In genomic region chr13:74563483-74564330, GRCm38 (mm10) we compare ENCODE assay signal across 8 mouse cellular contexts.
DNase-seq lines count a peak whose midpoint lies in the region; ATAC-seq and TF ChIP-seq lines count a peak whose summit lies in the region.
"Not testable (repeated sequence)": the region's sequence is repeated elsewhere in the genome, so short reads cannot be mapped to it uniquely, and the experiment has no call there.

No protein-coding gene starts in this region.

- H3K4me1 ChIP-seq in forebrain, embryonic 10.5 days; heart, embryonic 15.5 days (replicated peaks); liver, embryonic 14.5 days (replicated peaks; ENCODE audit: control insufficient read depth in 2 of 2, insufficient read depth in 2 of 2, low read length in 1 of 2); neural tube, embryonic 11.5 days (ENCODE audit: control insufficient read depth, insufficient read depth, low read length); stomach, postnatal 0 days (replicated peaks; ENCODE audit: control insufficient read depth, insufficient read depth): not testable (repeated sequence)

- peak overlapping the region; percentile 89 for H3K27ac ChIP-seq in forebrain, embryonic 10.5 days
- H3K27ac ChIP-seq in heart, embryonic 15.5 days: peak overlapping the region; percentile 92
- peak overlapping the region; percentile 23 for H3K27ac ChIP-seq in liver, embryonic 14.5 days
- H3K27ac ChIP-seq in neural tube, embryonic 11.5 days (ENCODE audit: low read depth, low read length): 0 out of 2 replicates have a peak overlapping the region, but pooled peaks have one; percentile 39
- H3K27ac ChIP-seq in stomach, postnatal 0 days (replicated peaks): peak overlapping the region; percentile 77

- peak overlapping the region; percentile 61 for H3K4me3 ChIP-seq in forebrain, embryonic 10.5 days
- peak overlapping the region; percentile 70 for H3K4me3 ChIP-seq in heart, embryonic 15.5 days
- peak overlapping the region; percentile 62 to 98 for H3K4me3 ChIP-seq in liver, embryonic 14.5 days (ENCODE audit: insufficient read depth in 1 of 2, low read depth in 2 of 2, low read length in 2 of 2)
- peak overlapping the region; percentile 50 for H3K4me3 ChIP-seq in neural tube, embryonic 11.5 days (ENCODE audit: low read depth, low read length)
- H3K4me3 ChIP-seq in stomach, postnatal 0 days (ENCODE audit: low read depth, low read length): peak overlapping the region; percentile 49

- not testable (repeated sequence) for H3K36me3 ChIP-seq in forebrain, embryonic 10.5 days (replicated peaks); heart, embryonic 15.5 days; liver, embryonic 14.5 days (replicated peaks; ENCODE audit: control insufficient read depth, insufficient read depth, low read depth); neural tube, embryonic 11.5 days (ENCODE audit: control insufficient read depth, insufficient read depth, low read length); stomach, postnatal 0 days (ENCODE audit: control insufficient read depth, insufficient read depth, low read length)

- peak; percentile 95 for ATAC-seq in heart, embryonic 15.5 days (replicated peaks; ENCODE audit: insufficient number of reproducible peaks, insufficient read depth, low FRiP score, low read depth)
- peak; percentile 92 for ATAC-seq in liver, embryonic 14.5 days (ENCODE audit: insufficient read depth)
- ATAC-seq in neural tube, embryonic 11.5 days (ENCODE audit: insufficient read depth, low FRiP score, low TSS enrichment): peak; percentile 98
- ATAC-seq in stomach, postnatal 0 days (ENCODE audit: low FRiP score, low TSS enrichment): peak; percentile 98

- not testable (repeated sequence) for H3K27me3 ChIP-seq in forebrain, embryonic 10.5 days (ENCODE audit: poor library complexity, severe bottlenecking); heart, embryonic 15.5 days; liver, embryonic 14.5 days (ENCODE audit: control insufficient read depth, insufficient read depth, low read length); neural tube, embryonic 11.5 days (ENCODE audit: control insufficient read depth, insufficient read depth, low read length); stomach, postnatal 0 days (ENCODE audit: control insufficient read depth, insufficient read depth, low read length)

- WGBS in forebrain, embryonic 10.5 days: 3% methylated on average over 27 of the region's 27 CpGs
- WGBS in heart, embryonic 15.5 days: 1% methylated on average over 27 of the region's 27 CpGs
- 2% methylated on average over 27 of the region's 27 CpGs for WGBS in liver, embryonic 14.5 days (ENCODE audit: insufficient replicate concordance)
- WGBS in neural tube, embryonic 11.5 days: 2% methylated on average over 27 of the region's 27 CpGs
- WGBS in stomach, postnatal 0 days: under 1% methylated on average over 27 of the region's 27 CpGs

- peak; percentile 66 to 70 for DNase-seq in CD8-positive naive resting alpha-beta T cell, adult 2 months (ENCODE audit: low read depth in 2 of 2, low spot score in 2 of 2)
- peak; percentile 40 for DNase-seq in c-Kit-positive CD71-negative TER-119-negative erythroid progenitor cells, embryonic 14.5 days (ENCODE audit: low read depth)
- peak; percentile 73 for DNase-seq in forebrain, embryonic 10.5 days (ENCODE audit: extremely low spot score, low spot score)
- DNase-seq in kidney, postnatal 25 days: peak; percentile 79 to 90
- peak; percentile 56 to 59 (median 58) for DNase-seq in liver, embryonic 14.5 days (ENCODE audit: low read depth in 3 of 3, low spot score in 3 of 3)
- DNase-seq in neural tube, embryonic 11.5 days (ENCODE audit: low spot score): peak; percentile 80
- peak; percentile 80 for DNase-seq in stomach, postnatal 0 days (ENCODE audit: low spot score)

- TF ChIP-seq CTCF in liver, embryonic 14.5 days (IDR thresholded peaks at IDR 0.05; ENCODE audit: low read depth): not testable (repeated sequence)
- TF ChIP-seq CTCF in stomach, postnatal 0 days (IDR thresholded peaks at IDR 0.05; ENCODE audit: low read depth): peak; percentile 3; the same call in 1 of the 2 replicates

- peak overlapping the region; percentile 64 for H3K9ac ChIP-seq in heart, embryonic 15.5 days
- peak overlapping the region; percentile 65 for H3K9ac ChIP-seq in liver, embryonic 14.5 days (replicated peaks)
- peak overlapping the region; percentile 53 for H3K9ac ChIP-seq in neural tube, embryonic 11.5 days (ENCODE audit: low read length)
- H3K9ac ChIP-seq in stomach, postnatal 0 days (ENCODE audit: low read length): peak overlapping the region; percentile 57

- not testable (repeated sequence) for H3K9me3 ChIP-seq in forebrain, embryonic 10.5 days; heart, embryonic 15.5 days (replicated peaks); liver, embryonic 14.5 days (ENCODE audit: control insufficient read depth, low read length); neural tube, embryonic 11.5 days (ENCODE audit: control insufficient read depth, low read length); stomach, postnatal 0 days (ENCODE audit: control insufficient read depth, low read length)

- not testable (repeated sequence) for TF ChIP-seq EP300 in liver, embryonic 14.5 days (IDR thresholded peaks at IDR 0.05; ENCODE audit: low read depth); stomach, postnatal 0 days (optimal IDR thresholded peaks at IDR 0.05)

- H3K4me2 ChIP-seq in heart, embryonic 15.5 days: peak overlapping the region; percentile 69
- H3K4me2 ChIP-seq in liver, embryonic 14.5 days (ENCODE audit: low read depth): peak overlapping the region; percentile 62
- peak overlapping the region; percentile 58 for H3K4me2 ChIP-seq in neural tube, embryonic 11.5 days (ENCODE audit: low read depth)
- peak overlapping the region; percentile 54 for H3K4me2 ChIP-seq in stomach, postnatal 0 days (replicated peaks; ENCODE audit: low read depth)

Comparison
In these comparisons a context has a peak if more than half of its experiments do, and no peak if none do; other contexts are left out.
1. Peak in every context shown above with its lines: DNase-seq, ATAC-seq, H3K4me3 ChIP-seq and H3K27ac ChIP-seq.
2. H3K27ac ChIP-seq: peak in every context shown above with its lines; median percentile 92 in heart, embryonic 15.5 days; 89 in forebrain, embryonic 10.5 days; 77 in stomach, postnatal 0 days; 39 in neural tube, embryonic 11.5 days; 23 in liver, embryonic 14.5 days.